Mouse (Mus musculus) kidney, embryonic 15.5 days (tissue): ENCODE measurements at regions not wholly inside any gene's neighbourhood (a gene's known extent, or its start where the extent isn't known, plus 50 kb on each side); places are given as distances from the start of the nearest gene placed in this dataset.

Source experiments
- ATAC-seq: fragments of 200-750 bp; cut with Nextera tagmentation; replicated peaks from 2 replicates; pipeline ENCODE4 v1.8.0; 2017; ENCODE audit warnings: moderate TSS enrichment; ENCODE audit not compliant: low FRiP score
- H3K27ac ChIP-seq: fragments of 300-500 bp; sonication (generic); 2 replicates; pipeline ENCODE4 v1.5.1; 2015; ENCODE audit warnings: mild to moderate bottlenecking, inconsistent platforms
- H3K27me3 ChIP-seq: fragments of 300-500 bp; sonication (generic); 2 replicates; pipeline ENCODE4 v1.6.1; 2015; ENCODE audit warnings: inconsistent platforms
- H3K36me3 ChIP-seq: fragments of 300-500 bp; sonication (generic); 2 replicates; pipeline ENCODE4 v1.6.1; 2015; ENCODE audit warnings: inconsistent platforms
- H3K4me1 ChIP-seq: fragments of 300-500 bp; sonication (generic); 2 replicates; pipeline ENCODE4 v1.6.1; 2015; ENCODE audit warnings: inconsistent platforms
- H3K4me2 ChIP-seq: fragments of 300-500 bp; sonication (generic); 2 replicates; pipeline ENCODE4 v1.6.1; 2015; ENCODE audit warnings: moderate library complexity, mild to moderate bottlenecking, inconsistent platforms
- H3K4me3 ChIP-seq: fragments of 300-500 bp; sonication (generic); replicated peaks from 2 replicates; pipeline ENCODE4 v1.5.1; 2015; ENCODE audit warnings: mild to moderate bottlenecking, inconsistent platforms
- H3K9ac ChIP-seq: fragments of 300-500 bp; sonication (generic); 2 replicates; pipeline ENCODE4 v1.6.1; 2015; ENCODE audit warnings: mild to moderate bottlenecking, inconsistent platforms
- H3K9me3 ChIP-seq: fragments of 300-500 bp; sonication (generic); replicated peaks from 2 replicates; pipeline ENCODE4 v1.6.1; 2016; ENCODE audit warnings: inconsistent platforms
- WGBS: fragments of 180-500 bp; shearing (Covaris S2); methylation state at CpG from one replicate; pipeline ENCODE4 v1.1.7; 2015; ENCODE audit warnings: mixed read lengths; 5-methylcytosine and 5-hydroxymethylcytosine counted together

DNA sequence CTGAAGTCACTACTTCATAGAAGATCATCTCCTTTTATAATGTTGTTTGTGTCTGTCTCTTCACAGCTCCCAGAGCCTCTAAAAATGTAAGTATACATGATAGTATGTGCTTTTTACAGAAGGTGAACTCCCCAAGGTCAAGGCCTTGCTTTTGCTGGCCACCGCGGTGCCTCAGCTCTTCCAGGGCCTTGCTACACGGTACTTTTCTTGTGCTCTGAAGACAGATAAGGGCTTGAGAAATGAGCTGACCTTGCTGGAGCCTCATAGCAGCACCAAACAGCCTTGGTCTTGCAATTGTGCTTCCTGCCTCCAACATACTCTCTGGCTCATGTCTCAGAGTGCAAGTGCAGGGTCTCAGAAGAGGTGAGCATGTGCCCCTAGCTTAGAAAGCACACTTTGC, 481.3 kb downstream of the 1700129C05Rik start:
- Histone ChIP-seq H3K4me3 (no peak overlapping the region), H3K4me2 (no peak overlapping the region), H3K27ac (no peak overlapping the region), H3K9ac (no peak overlapping the region), H3K4me1 (peaks cover 19% of the 10 kb centered on the region), H3K36me3 (no peaks in the 10 kb centered on the region), H3K27me3 (no peaks in the 10 kb centered on the region), H3K9me3 (no peaks in the 10 kb centered on the region)
- WGBS, result 68% methylated on average over 3 of the region's 3 CpGs
- no peak for ATAC-seq

DNA sequence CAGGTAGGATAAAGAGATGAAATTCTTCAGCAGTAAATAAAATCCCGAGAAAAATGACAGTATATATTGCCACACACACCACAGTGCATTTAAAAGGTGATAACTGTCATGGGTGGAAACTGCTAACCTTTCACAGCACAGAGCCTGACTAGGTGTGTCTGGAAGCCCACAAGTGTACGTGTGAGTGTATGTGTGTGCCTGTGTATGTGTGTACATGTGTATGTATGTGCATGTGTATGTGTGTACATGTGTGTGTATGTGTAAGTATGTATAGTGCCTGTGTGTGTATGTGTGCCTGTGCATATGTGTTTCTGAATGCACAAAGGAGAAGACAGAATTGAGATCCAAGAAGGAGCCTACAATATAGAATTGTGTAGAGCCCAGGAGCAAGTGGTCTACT, 485.4 kb downstream of the 1700129C05Rik start:
- peak overlapping the region; percentile 85 for H3K27ac ChIP-seq
- peaks cover 16% of the 10 kb centered on the region for H3K4me1 ChIP-seq
- no peak overlapping the region for H3K9ac ChIP-seq
- no peaks in the 10 kb centered on the region for H3K27me3 ChIP-seq
- no peak overlapping the region for H3K4me2 ChIP-seq
- WGBS, result 47% methylated on average over 2 of the region's 2 CpGs
- no peak for ATAC-seq
- H3K36me3 ChIP-seq, result no peaks in the 10 kb centered on the region
- H3K9me3 ChIP-seq, result no peaks in the 10 kb centered on the region
- H3K4me3 ChIP-seq, result no peak overlapping the region

DNA sequence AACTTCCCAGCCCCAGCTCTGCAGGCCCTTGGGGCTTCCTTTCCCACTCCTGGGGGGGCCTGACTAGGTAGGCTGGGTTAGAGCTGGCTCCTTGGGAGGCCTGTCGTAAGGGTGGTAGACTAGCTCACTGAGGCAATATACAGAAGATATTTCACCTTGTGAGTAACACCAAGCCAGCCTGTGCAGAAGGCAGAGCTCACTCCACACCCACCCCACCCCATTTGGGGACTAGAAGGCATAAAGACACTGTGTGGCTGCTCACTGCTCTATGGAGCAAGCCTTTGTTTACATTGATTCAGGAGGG, 485.8 kb downstream of the 1700129C05Rik start:
- no peaks in the 10 kb centered on the region for H3K9me3 ChIP-seq
- H3K4me3 ChIP-seq, result no peak overlapping the region
- peak overlapping the region; percentile 85 for H3K27ac ChIP-seq
- ATAC-seq, result no peak; the same call in none of the 2 replicates
- WGBS, result 15% methylated on average over 1 of the region's 1 CpGs
- H3K9ac ChIP-seq, result no peak overlapping the region
- no peaks in the 10 kb centered on the region for H3K36me3 ChIP-seq
- peaks cover 16% of the 10 kb centered on the region for H3K4me1 ChIP-seq
- H3K27me3 ChIP-seq, result no peaks in the 10 kb centered on the region
- 0 out of 2 replicates have a peak overlapping the region, but pooled peaks have one; percentile 10 for H3K4me2 ChIP-seq

DNA sequence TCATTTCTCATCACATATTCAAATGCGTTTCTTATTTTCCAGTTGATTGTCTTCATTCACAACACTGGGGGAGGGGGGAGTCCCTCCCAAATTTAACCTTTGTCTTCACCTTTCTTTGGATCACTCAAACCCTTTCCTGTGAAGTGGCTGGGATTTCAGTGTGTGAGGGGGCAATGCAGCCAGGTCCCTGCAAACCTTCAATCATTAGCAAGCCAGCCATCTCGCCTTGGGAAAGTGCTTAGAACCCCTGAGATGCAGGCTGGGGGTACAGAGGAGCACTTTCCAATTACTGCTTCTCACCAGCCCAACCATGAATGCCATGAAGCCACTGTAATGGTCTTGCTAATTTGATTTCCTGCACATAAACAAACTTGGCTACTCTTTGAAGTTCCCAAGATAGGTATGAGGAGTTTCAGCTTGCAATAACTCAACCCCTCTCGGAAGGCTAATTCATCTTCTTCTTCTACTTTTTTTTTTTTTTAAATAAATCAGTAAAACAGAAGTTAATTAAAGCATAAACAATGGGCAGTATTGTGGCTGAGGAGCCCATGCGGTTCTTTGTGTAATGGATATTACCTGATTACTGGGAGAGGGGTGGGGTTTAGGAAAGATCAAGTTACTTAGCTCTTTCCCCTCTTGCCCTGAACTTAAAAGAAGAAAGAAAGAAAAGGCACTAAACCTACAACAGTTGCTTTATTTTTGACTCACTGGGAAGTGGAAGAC, 486.3 kb downstream of the 1700129C05Rik start:
- no peak overlapping the region for H3K4me3 ChIP-seq
- H3K9me3 ChIP-seq, result no peaks in the 10 kb centered on the region
- no peak overlapping the region for H3K9ac ChIP-seq
- WGBS, result 13% methylated on average over 4 of the region's 4 CpGs
- H3K27ac ChIP-seq, result peak overlapping the region; percentile 85
- H3K4me1 ChIP-seq, result peaks cover 16% of the 10 kb centered on the region
- H3K36me3 ChIP-seq, result no peaks in the 10 kb centered on the region
- no peaks in the 10 kb centered on the region for H3K27me3 ChIP-seq
- H3K4me2 ChIP-seq, result 0 out of 2 replicates have a peak overlapping the region, but pooled peaks have one; percentile 10
- peak; percentile 86 for ATAC-seq

DNA sequence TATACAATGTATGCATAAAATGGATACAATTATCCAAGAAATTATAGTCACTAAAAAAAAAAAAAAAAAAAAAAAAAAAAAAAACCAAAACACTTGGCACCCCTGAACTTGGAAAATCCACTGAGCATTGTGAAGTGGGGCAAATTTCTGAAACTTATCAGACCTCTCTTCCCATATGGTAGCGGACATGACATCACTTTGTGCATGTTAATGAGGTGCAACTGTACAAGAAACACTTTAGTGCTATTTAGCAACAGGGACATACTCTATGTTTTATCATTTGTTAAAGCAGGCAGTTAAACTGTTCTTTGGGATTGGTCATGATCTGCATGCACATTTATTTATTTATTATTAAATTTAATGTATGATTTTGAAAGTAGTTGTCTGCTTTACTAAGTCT, 489.7 kb downstream of the 1700129C05Rik start:
- Histone ChIP-seq H3K4me3 (no peak overlapping the region), H3K9ac (no peak overlapping the region), H3K4me2 (no peak overlapping the region), H3K9me3 (no peaks in the 10 kb centered on the region), H3K4me1 (peaks cover 16% of the 10 kb centered on the region), H3K27ac (no peak overlapping the region), H3K27me3 (no peaks in the 10 kb centered on the region), H3K36me3 (no peaks in the 10 kb centered on the region)
- WGBS, result 95% methylated on average over 1 of the region's 1 CpGs
- no peak for ATAC-seq

DNA sequence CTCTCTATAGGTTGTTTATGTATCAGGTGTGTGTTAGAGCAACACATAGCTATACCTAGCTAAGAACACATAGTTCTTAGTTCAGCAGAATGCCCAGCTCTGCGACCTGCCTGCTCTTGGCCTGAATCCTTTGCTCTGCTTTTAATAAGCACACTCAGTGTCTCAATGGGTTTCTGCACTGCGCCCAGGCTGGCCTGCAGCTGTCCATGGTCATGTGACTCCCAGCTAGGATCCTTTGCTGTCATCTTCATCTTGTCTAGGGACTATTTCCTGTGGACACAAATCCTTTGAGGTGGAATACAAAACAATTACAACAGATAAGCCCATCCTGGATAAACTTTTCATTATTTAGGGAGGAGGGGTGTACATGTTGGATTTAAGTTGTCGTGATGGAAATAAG, 490.7 kb downstream of the 1700129C05Rik start:
- H3K9me3 ChIP-seq, result no peaks in the 10 kb centered on the region
- WGBS, result 76% methylated on average over 3 of the region's 3 CpGs
- no peak for ATAC-seq
- no peak overlapping the region for H3K9ac ChIP-seq
- H3K27me3 ChIP-seq, result no peaks in the 10 kb centered on the region
- peaks cover 11% of the 10 kb centered on the region for H3K4me1 ChIP-seq
- H3K36me3 ChIP-seq, result no peaks in the 10 kb centered on the region
- H3K4me3 ChIP-seq, result no peak overlapping the region
- no peak overlapping the region for H3K27ac ChIP-seq
- H3K4me2 ChIP-seq, result no peak overlapping the region

GRCm38 (mm10) chr14:58651210-58651609, 491.5 kb downstream of the 1700129C05Rik start:
- H3K4me3 ChIP-seq, result no peak overlapping the region
- H3K27ac ChIP-seq, result no peak overlapping the region
- no peaks in the 10 kb centered on the region for H3K27me3 ChIP-seq
- 42% methylated on average over 6 of the region's 6 CpGs for WGBS
- ATAC-seq, result no peak
- H3K4me2 ChIP-seq, result no peak overlapping the region
- H3K4me1 ChIP-seq, result peaks cover 4% of the 10 kb centered on the region
- no peaks in the 10 kb centered on the region for H3K36me3 ChIP-seq
- H3K9me3 ChIP-seq, result no peaks in the 10 kb centered on the region
- H3K9ac ChIP-seq, result no peak overlapping the region

- H3K9ac ChIP-seq, result no peak overlapping the region
- 0 out of 2 replicates have a peak, but pooled peaks cover 4% of the 10 kb centered on the region for H3K27me3 ChIP-seq
- no peaks in the 10 kb centered on the region for H3K4me1 ChIP-seq
- no peaks in the 10 kb centered on the region for H3K9me3 ChIP-seq
- 74% methylated on average over 7 of the region's 7 CpGs for WGBS
- no peaks in the 10 kb centered on the region for H3K36me3 ChIP-seq
- no peak overlapping the region for H3K27ac ChIP-seq
- no peak overlapping the region for H3K4me3 ChIP-seq
- no peak overlapping the region for H3K4me2 ChIP-seq
- no peak for ATAC-seq
These were observed 504.4 kb downstream of the 1700129C05Rik start for GRCm38 (mm10) chr14:58638337-58638696.

GRCm38 (mm10) chr14:58637405-58638336, 505.0 kb downstream of the 1700129C05Rik start:
- no peak for ATAC-seq
- Histone ChIP-seq H3K36me3 (no peaks in the 10 kb centered on the region), H3K9me3 (no peaks in the 10 kb centered on the region), H3K9ac (no peak overlapping the region), H3K27ac (no peak overlapping the region), H3K4me1 (no peaks in the 10 kb centered on the region), H3K27me3 (0 out of 2 replicates have a peak, but pooled peaks cover 4% of the 10 kb centered on the region), H3K4me3 (no peak overlapping the region), H3K4me2 (no peak overlapping the region)
- 58% methylated on average over 13 of the region's 13 CpGs for WGBS

- H3K36me3 ChIP-seq, result no peaks in the 10 kb centered on the region
- ATAC-seq, result no peak
- no peaks in the 10 kb centered on the region for H3K9me3 ChIP-seq
- WGBS, result 35% methylated on average over 9 of the region's 9 CpGs
- H3K4me3 ChIP-seq, result no peak overlapping the region
- no peak overlapping the region for H3K9ac ChIP-seq
- H3K27ac ChIP-seq, result no peak overlapping the region
- no peaks in the 10 kb centered on the region for H3K4me1 ChIP-seq
- no peak overlapping the region for H3K4me2 ChIP-seq
- no peaks in the 10 kb centered on the region for H3K27me3 ChIP-seq
These were observed 511.5 kb downstream of the 1700129C05Rik start for GRCm38 (mm10) chr14:58631221-58631620.

GRCm38 (mm10) chr14:58628266-58628665, 514.4 kb downstream of the 1700129C05Rik start:
- H3K9me3 ChIP-seq, result no peaks in the 10 kb centered on the region

GRCm38 (mm10) chr14:58626506-58627256, 516.0 kb downstream of the 1700129C05Rik start:
- Histone ChIP-seq H3K27ac (no peak overlapping the region), H3K36me3 (no peaks in the 10 kb centered on the region), H3K4me2 (no peak overlapping the region), H3K4me1 (no peaks in the 10 kb centered on the region), H3K27me3 (no peaks in the 10 kb centered on the region), H3K9me3 (no peaks in the 10 kb centered on the region), H3K4me3 (no peak overlapping the region), H3K9ac (no peak overlapping the region)
- 71% methylated on average over 5 of the region's 5 CpGs for WGBS
- no peak for ATAC-seq

More at GRCm38 (mm10) chr14:58628266-58628665, 514.4 kb downstream of the 1700129C05Rik start:
- ATAC-seq, result no peak
- no peaks in the 10 kb centered on the region for H3K27me3 ChIP-seq
- no peaks in the 10 kb centered on the region for H3K36me3 ChIP-seq
- 87% methylated on average over 2 of the region's 2 CpGs for WGBS
- no peak overlapping the region for H3K9ac ChIP-seq
- H3K4me1 ChIP-seq, result no peaks in the 10 kb centered on the region
- H3K27ac ChIP-seq, result no peak overlapping the region
- H3K4me3 ChIP-seq, result no peak overlapping the region
- no peak overlapping the region for H3K4me2 ChIP-seq
